Mouse (Mus musculus): Measurements from ENCODE around the gene Aunip. TPM values are rescaled to one million over a fixed set of nuclear protein-coding genes. Genes with fewer than 3 reads are reported as not detected.
"Not testable (repeated sequence)": the region's sequence is repeated elsewhere in the genome, so short reads cannot be mapped to it uniquely, and the experiment has no call there.

Gene Aunip
- polyA plus RNA-seq, 1 experiment from 2014 or later, result 28.6 TPM

GRCm38 (mm10) chr4:134489986-134490665, 20.7 kb upstream of the Aunip start:
- Histone ChIP-seq H3K36me3 (no peaks in the 10 kb centered on the region), H3K4me1 (peaks cover 9% of the 10 kb centered on the region), H3K27ac (replicated peaks) (no peak overlapping the region), H3K27me3 (ENCODE audit: low read depth, poor library complexity, severe bottlenecking) (no peaks in the 10 kb centered on the region), H3K9me3 (replicated peaks) (no peaks in the 10 kb centered on the region), H3K4me3 (no peak overlapping the region)
- DNase-seq (ENCODE audit: low spot score), result no peak
- 93% methylated on average over 11 of the region's 11 CpGs for WGBS

GRCm38 (mm10) chr4:134491716-134492115, 19.1 kb upstream of the Aunip start:
- H3K9me3 ChIP-seq (replicated peaks), result no peaks in the 10 kb centered on the region
- no peak overlapping the region for H3K27ac ChIP-seq (replicated peaks)
- peaks cover 12% of the 10 kb centered on the region for H3K27me3 ChIP-seq (ENCODE audit: low read depth, poor library complexity, severe bottlenecking)
- no peak for DNase-seq (ENCODE audit: low spot score)
- no peak overlapping the region for H3K4me3 ChIP-seq
- H3K4me1 ChIP-seq, result peaks cover 23% of the 10 kb centered on the region
- H3K36me3 ChIP-seq, result no peaks in the 10 kb centered on the region
- WGBS, result 87% methylated on average over 6 of the region's 6 CpGs

GRCm38 (mm10) chr4:134494161-134494560, 16.6 kb upstream of the Aunip start:
- H3K27me3 ChIP-seq (ENCODE audit: low read depth, poor library complexity, severe bottlenecking), result peaks cover 27% of the 10 kb centered on the region
- H3K36me3 ChIP-seq; DNase-seq (ENCODE audit: low spot score); H3K9me3 ChIP-seq (replicated peaks); H3K27ac ChIP-seq (replicated peaks); H3K4me3 ChIP-seq: not testable (repeated sequence)
- H3K4me1 ChIP-seq, result peaks cover 39% of the 10 kb centered on the region
- WGBS, result 95% methylated on average over 6 of the region's 6 CpGs

- Histone ChIP-seq H3K36me3 (no peaks in the 10 kb centered on the region), H3K27ac (replicated peaks) (peak overlapping the region; percentile 2; the same call in 1 of the 2 replicates), H3K4me1 (peaks cover 39% of the 10 kb centered on the region), H3K27me3 (ENCODE audit: low read depth, poor library complexity, severe bottlenecking) (peaks cover 27% of the 10 kb centered on the region), H3K9me3 (replicated peaks) (no peaks in the 10 kb centered on the region), H3K4me3 (no peak overlapping the region)
- DNase-seq (ENCODE audit: low spot score), result peak; percentile 40
- WGBS, result 77% methylated on average over 16 of the region's 16 CpGs
Observed at GRCm38 (mm10) chr4:134494780-134495545, 15.8 kb upstream of the Aunip start.

GRCm38 (mm10) chr4:134495546-134495923, 15.3 kb upstream of the Aunip start:
- no peak overlapping the region for H3K4me3 ChIP-seq
- 61% methylated on average over 5 of the region's 5 CpGs for WGBS
- DNase-seq (ENCODE audit: low spot score), result no peak
- H3K36me3 ChIP-seq, result no peaks in the 10 kb centered on the region
- peaks cover 39% of the 10 kb centered on the region for H3K4me1 ChIP-seq
- H3K27ac ChIP-seq (replicated peaks), result no peak overlapping the region
- peaks cover 27% of the 10 kb centered on the region for H3K27me3 ChIP-seq (ENCODE audit: low read depth, poor library complexity, severe bottlenecking)
- H3K9me3 ChIP-seq (replicated peaks), result no peaks in the 10 kb centered on the region

- Histone ChIP-seq H3K4me1 (peaks cover 39% of the 10 kb centered on the region), H3K4me3 (peak within 1 kb of the TSS; percentile 75), H3K27me3 (ENCODE audit: low read depth, poor library complexity, severe bottlenecking) (peaks cover 27% of the 10 kb centered on the region), H3K27ac (replicated peaks) (peak within 1 kb of the TSS; percentile 82), H3K9me3 (replicated peaks) (no peaks in the 10 kb centered on the region), H3K36me3 (no peaks in the 10 kb centered on the region)
- peak; percentile 62 for DNase-seq (ENCODE audit: low spot score)
- WGBS, result 3% methylated on average over 35 of the region's 35 CpGs
Observed at GRCm38 (mm10) chr4:134496595-134497210, 14.1 kb upstream of the Aunip start, which contains the start of gene Paqr7. Gene Paqr7 (plus strand): TSS chr4:134496697.

GRCm38 (mm10) chr4:134497223-134497622, 13.6 kb upstream of the Aunip start:
- no peaks in the 10 kb centered on the region for H3K9me3 ChIP-seq (replicated peaks)
- peak overlapping the region; percentile 75 for H3K4me3 ChIP-seq
- H3K36me3 ChIP-seq, result no peaks in the 10 kb centered on the region
- H3K4me1 ChIP-seq, result peaks cover 39% of the 10 kb centered on the region
- WGBS, result 14% methylated on average over 6 of the region's 6 CpGs
- DNase-seq (ENCODE audit: low spot score), result no peak
- peaks cover 27% of the 10 kb centered on the region for H3K27me3 ChIP-seq (ENCODE audit: low read depth, poor library complexity, severe bottlenecking)
- peak overlapping the region; percentile 82 for H3K27ac ChIP-seq (replicated peaks)

GRCm38 (mm10) chr4:134497986-134498731, 12.6 kb upstream of the Aunip start:
- WGBS, result 85% methylated on average over 12 of the region's 12 CpGs
- no peak for DNase-seq (ENCODE audit: low spot score)
- Histone ChIP-seq H3K4me1 (peaks cover 39% of the 10 kb centered on the region), H3K27ac (replicated peaks) (no peak overlapping the region), H3K27me3 (ENCODE audit: low read depth, poor library complexity, severe bottlenecking) (peaks cover 27% of the 10 kb centered on the region), H3K36me3 (no peaks in the 10 kb centered on the region), H3K9me3 (replicated peaks) (no peaks in the 10 kb centered on the region), H3K4me3 (peak overlapping the region; percentile 75; the same call in 1 of the 2 replicates)

GRCm38 (mm10) chr4:134498983-134499382, 11.8 kb upstream of the Aunip start:
- H3K36me3 ChIP-seq; H3K4me3 ChIP-seq; DNase-seq (ENCODE audit: low spot score); H3K27ac ChIP-seq (replicated peaks); H3K9me3 ChIP-seq (replicated peaks): not testable (repeated sequence)
- 87% methylated on average over 6 of the region's 6 CpGs for WGBS
- Histone ChIP-seq H3K27me3 (ENCODE audit: low read depth, poor library complexity, severe bottlenecking) (peaks cover 27% of the 10 kb centered on the region), H3K4me1 (peaks cover 39% of the 10 kb centered on the region)

- H3K27me3 ChIP-seq (ENCODE audit: low read depth, poor library complexity, severe bottlenecking), result peaks cover 21% of the 10 kb centered on the region
- H3K27ac ChIP-seq (replicated peaks), result no peak overlapping the region
- no peaks in the 10 kb centered on the region for H3K9me3 ChIP-seq (replicated peaks)
- no peaks in the 10 kb centered on the region for H3K36me3 ChIP-seq
- WGBS, result 92% methylated on average over 6 of the region's 6 CpGs
- DNase-seq (ENCODE audit: low spot score), result no peak
- peaks cover 21% of the 10 kb centered on the region for H3K4me1 ChIP-seq
- no peak overlapping the region for H3K4me3 ChIP-seq
Observed at GRCm38 (mm10) chr4:134501095-134501494, 9.7 kb upstream of the Aunip start.

GRCm38 (mm10) chr4:134503686-134504357, 7.0 kb upstream of the Aunip start:
- H3K36me3 ChIP-seq, result no peaks in the 10 kb centered on the region
- WGBS, result 86% methylated on average over 4 of the region's 4 CpGs
- H3K27me3 ChIP-seq (ENCODE audit: low read depth, poor library complexity, severe bottlenecking), result no peaks in the 10 kb centered on the region; the same call in 1 of the 2 replicates

GRCm38 (mm10) chr4:134505303-134505789, 5.5 kb upstream of the Aunip start:
- Histone ChIP-seq H3K4me1 (0 out of 2 replicates have a peak, but pooled peaks cover 5% of the 10 kb centered on the region), H3K27me3 (ENCODE audit: low read depth, poor library complexity, severe bottlenecking) (no peaks in the 10 kb centered on the region), H3K36me3 (no peaks in the 10 kb centered on the region), H3K27ac (replicated peaks) (no peak overlapping the region; the same call in 1 of the 2 replicates), H3K4me3 (no peak overlapping the region), H3K9me3 (replicated peaks) (no peaks in the 10 kb centered on the region)
- 89% methylated on average over 4 of the region's 4 CpGs for WGBS
- no peak for DNase-seq (ENCODE audit: low spot score)

More at GRCm38 (mm10) chr4:134503686-134504357, 7.0 kb upstream of the Aunip start:
- H3K27ac ChIP-seq (replicated peaks), result no peak overlapping the region
- no peak overlapping the region for H3K4me3 ChIP-seq
- no peaks in the 10 kb centered on the region for H3K9me3 ChIP-seq (replicated peaks)
- 0 out of 2 replicates have a peak, but pooled peaks cover 3% of the 10 kb centered on the region for H3K4me1 ChIP-seq
- no peak for DNase-seq (ENCODE audit: low spot score)

All from midbrain, embryonic 10.5 days (tissue).